In genomic region chr16:33058033-33058432, GRCm38 (mm10) we compare ENCODE assay signal across 9 mouse cellular contexts. TPM values are rescaled to one million over a fixed set of nuclear protein-coding genes. Genes with fewer than 3 reads are reported as not detected.
A peak's percentile ranks its signal among the peaks of the same experiment; 100 is the strongest.
DNase-seq lines count a peak whose midpoint lies in the region; ATAC-seq and TF ChIP-seq lines count a peak whose summit lies in the region.
"Had no signal": no experiment of that assay in that cellular context is flagged by ENCODE, and none has a peak within 500 bp of the region (broad histone marks: within the 10 kb centered on the region; RNA-seq: fewer than 3 reads in every experiment).

No protein-coding gene starts in this region.

- no peak for TF ChIP-seq POLR2A in ES-Bruce4 (IDR thresholded peaks at IDR 0.05; ENCODE audit: insufficient read depth, low read length)

- no peak for ATAC-seq in heart, embryonic 11.5 days (replicated peaks; ENCODE audit: insufficient number of reproducible peaks, low FRiP score, low TSS enrichment)
- ATAC-seq in granulocyte monocyte progenitor cell, adult 5-6 weeks (replicated peaks; ENCODE audit: poor library complexity, severe bottlenecking), result no peak

- TF ChIP-seq CTCF in ES-Bruce4 (IDR thresholded peaks at IDR 0.05; ENCODE audit: low read depth, low read length), result no peak

- TF ChIP-seq EP300 in ES-Bruce4 (IDR thresholded peaks at IDR 0.05; ENCODE audit: insufficient read depth, low read depth, low read length), result no peak

- peak overlapping the region; percentile 94 for H3K4me3 ChIP-seq in heart, embryonic 11.5 days (ENCODE audit: low read depth, low read length)
- H3K4me3 ChIP-seq in ES-Bruce4 (ENCODE audit: low read depth, low read length) (peak overlapping the region; percentile 100), macrophage (ENCODE audit: inconsistent target) (peak overlapping the region; percentile 97; the same call in 1 of the 2 replicates)
- H3K4me3 ChIP-seq in hindbrain, embryonic 10.5 days, result peak overlapping the region; percentile 96

- peak overlapping the region; percentile 54 for H3K9ac ChIP-seq in heart, embryonic 11.5 days (ENCODE audit: low read depth, low read length)
- peak overlapping the region; percentile 96 for H3K9ac ChIP-seq in ES-Bruce4 (ENCODE audit: low read depth, poor library complexity, severe bottlenecking)

- no peaks in the 10 kb centered on the region for H3K9me3 ChIP-seq in heart, embryonic 11.5 days (replicated peaks; ENCODE audit: control insufficient read depth, low read length)
- no peaks in the 10 kb centered on the region for H3K9me3 ChIP-seq in ES-Bruce4 (replicated peaks; ENCODE audit: control insufficient read depth, insufficient read depth, low read length, poor library complexity, severe bottlenecking)
- H3K9me3 ChIP-seq in hindbrain, embryonic 10.5 days, result no peaks in the 10 kb centered on the region

- WGBS in heart, embryonic 11.5 days (ENCODE audit: insufficient replicate concordance), result 84% methylated on average over 16 of the region's 16 CpGs
- 90% methylated on average over 16 of the region's 16 CpGs for WGBS in hindbrain, embryonic 10.5 days
- WGBS in macrophage (ENCODE audit: missing documents), result 93% methylated on average over 16 of the region's 16 CpGs

- no peak for DNase-seq in heart, adult 8-10 months (ENCODE audit: low spot score)
- DNase-seq in hindbrain, embryonic 10.5 days (ENCODE audit: low spot score), result no peak
- DNase-seq in spleen, adult 18-20 months, result no peak
- no peak for DNase-seq in lung, postnatal 25 days (ENCODE audit: low spot score)
- DNase-seq: cerebellum, adult 18-20 months had no signal

- H3K4me1 ChIP-seq in heart, embryonic 11.5 days (ENCODE audit: control insufficient read depth, insufficient read depth, low read length), result peaks cover 11% of the 10 kb centered on the region
- H3K4me1 ChIP-seq in ES-Bruce4 (ENCODE audit: control insufficient read depth, insufficient read depth, low read length), result no peaks in the 10 kb centered on the region
- H3K4me1 ChIP-seq in hindbrain, embryonic 10.5 days (replicated peaks), result peaks cover 38% of the 10 kb centered on the region

- peak overlapping the region; percentile 67 for H3K4me2 ChIP-seq in heart, embryonic 11.5 days

- peaks cover 21% of the 10 kb centered on the region for H3K36me3 ChIP-seq in heart, embryonic 11.5 days (ENCODE audit: control insufficient read depth, insufficient read depth, low read length)
- H3K36me3 ChIP-seq in ES-Bruce4 (ENCODE audit: control insufficient read depth, insufficient read depth, low read length, poor library complexity, severe bottlenecking), result peaks cover 39% of the 10 kb centered on the region
- H3K36me3 ChIP-seq in hindbrain, embryonic 10.5 days, result peaks cover 35% of the 10 kb centered on the region
- H3K36me3 ChIP-seq in macrophage (ENCODE audit: inconsistent target), result peaks cover 30% of the 10 kb centered on the region

- H3K27me3 ChIP-seq in heart, embryonic 11.5 days (ENCODE audit: control insufficient read depth, insufficient read depth, low read length), result no peaks in the 10 kb centered on the region
- no peaks in the 10 kb centered on the region for H3K27me3 ChIP-seq in ES-Bruce4 (ENCODE audit: control insufficient read depth, insufficient read depth, low read length, poor library complexity, severe bottlenecking)
- H3K27me3 ChIP-seq in hindbrain, embryonic 10.5 days (ENCODE audit: insufficient read depth, poor library complexity, severe bottlenecking), result no peaks in the 10 kb centered on the region

- H3K79me2 ChIP-seq in macrophage (ENCODE audit: inconsistent target), result peaks cover 32% of the 10 kb centered on the region

- H3K27ac ChIP-seq in heart, embryonic 11.5 days (ENCODE audit: low read depth, low read length), result no peak overlapping the region
- H3K27ac ChIP-seq in ES-Bruce4 (ENCODE audit: insufficient read depth, low read length) (peak overlapping the region; percentile 57), macrophage (no peak overlapping the region)
- H3K27ac ChIP-seq in hindbrain, embryonic 10.5 days, result no peak overlapping the region

RNA-seq across cellular contexts. Expression of gene Rpl35a, which starts 1.8 kb away (rescaled TPM):
- 744 and 805 TPM in 2 replicates for polyA plus RNA-seq in heart, embryonic 11.5 days (2014; fragmentation: Nextera tagmentation; extraction: Ambion mirVana)
- total RNA-seq in heart, adult 8-10 months (2022), result 100 to 1,000 TPM; 282 to 337 (median 300) TPM
- polyA plus RNA-seq in ES-Bruce4 (2011; ENCODE audit: insufficient read depth, insufficient read length, low read depth, missing spikeins) (1,375 and 1,499 TPM in 2 replicates), macrophage (2018) (621 to 1,326 TPM (median 1,292 TPM) in 3 replicates)
- 860 and 944 TPM in 2 replicates for polyA plus RNA-seq in hindbrain, embryonic 10.5 days (2016; fragmentation: Nextera tagmentation; extraction: Ambion mirVana)
- total RNA-seq in macrophage (2018; cell fraction: chromatin; rRNA removed), result 100 to 1,000 TPM in 1 of 26 experiments, 10 to 100 TPM in 25; 31.1 to 216 (median 55.7) TPM
- total RNA-seq in macrophage (2018; cell fraction: cytosol; rRNA removed), result 100 to 1,000 TPM; 282 to 615 (median 404) TPM
- total RNA-seq in macrophage (2018; cell fraction: nucleus; rRNA removed), result 100 to 1,000 TPM in 3 of 26 experiments, 10 to 100 TPM in 23; 37.4 to 123 (median 71.6) TPM
- total RNA-seq in granulocyte monocyte progenitor cell, adult 5-6 weeks (2014; fragmentation: Nextera tagmentation), result 3,504 and 3,720 TPM in 2 replicates
- 2,270 and 2,292 TPM in 2 replicates for total RNA-seq in granulocyte monocyte progenitor cell, adult 5-6 weeks (2017)

RNA-seq across cellular contexts. Expression of gene Iqcg, which starts 2.0 kb away (rescaled TPM):
- polyA plus RNA-seq in heart, embryonic 11.5 days (2014; fragmentation: Nextera tagmentation; extraction: Ambion mirVana), result 1.7 and 1.9 TPM in 2 replicates
- 1 to 10 TPM in 1 of 4 experiments, under 1 TPM in 3; 0.31 to 1.6 (median 0.45) TPM for total RNA-seq in heart, adult 8-10 months (2022)
- 18.0 and 19.8 TPM in 2 replicates for polyA plus RNA-seq in ES-Bruce4 (2011; ENCODE audit: insufficient read depth, insufficient read length, low read depth, missing spikeins)
- 5.0 and 5.6 TPM in 2 replicates for polyA plus RNA-seq in hindbrain, embryonic 10.5 days (2016; fragmentation: Nextera tagmentation; extraction: Ambion mirVana)
- total RNA-seq in macrophage (2018; cell fraction: chromatin; rRNA removed), result 1 to 10 TPM in 1 of 26 experiments, under 1 TPM in 15, not detected in 10; 0.13 to 1.4 (median 0.41) TPM
- under 1 TPM; 0.12 to 0.85 (median 0.32) TPM for total RNA-seq in macrophage (2018; cell fraction: cytosol; rRNA removed)
- 1 to 10 TPM in 2 of 26 experiments, under 1 TPM in 15, not detected in 9; 0.14 to 2.0 (median 0.32) TPM for total RNA-seq in macrophage (2018; cell fraction: nucleus; rRNA removed)
- 0.40 to 0.43 TPM (median 0.42 TPM) in 3 replicates for polyA plus RNA-seq in macrophage (2018)
- 0.81 TPM in 1 of 2 replicates, not detected in the other for total RNA-seq in granulocyte monocyte progenitor cell, adult 5-6 weeks (2014; fragmentation: Nextera tagmentation)
- total RNA-seq in granulocyte monocyte progenitor cell, adult 5-6 weeks (2017), result 2.4 and 5.6 TPM in 2 replicates

RNA-seq across cellular contexts. Expression of gene Lmln, which starts 4.3 kb away (rescaled TPM):
- 3.3 and 3.6 TPM in 2 replicates for polyA plus RNA-seq in heart, embryonic 11.5 days (2014; fragmentation: Nextera tagmentation; extraction: Ambion mirVana)
- 1 to 10 TPM; 1.5 to 5.4 (median 2.1) TPM for total RNA-seq in heart, adult 8-10 months (2022)
- polyA plus RNA-seq in ES-Bruce4 (2011; ENCODE audit: insufficient read depth, insufficient read length, low read depth, missing spikeins) (3.2 and 5.4 TPM in 2 replicates), macrophage (2018) (1.7 to 3.2 TPM (median 1.9 TPM) in 3 replicates)
- polyA plus RNA-seq in hindbrain, embryonic 10.5 days (2016; fragmentation: Nextera tagmentation; extraction: Ambion mirVana), result 2.3 and 4.7 TPM in 2 replicates
- total RNA-seq in macrophage (2018; cell fraction: chromatin; rRNA removed), result 10 to 100 TPM in 15 of 26 experiments, 1 to 10 TPM in 8, under 1 TPM in 3; 0.33 to 40.0 (median 13.2) TPM
- 1 to 10 TPM in 24 of 26 experiments, under 1 TPM in 2; 0.57 to 5.0 (median 2.7) TPM for total RNA-seq in macrophage (2018; cell fraction: cytosol; rRNA removed)
- total RNA-seq in macrophage (2018; cell fraction: nucleus; rRNA removed), result 10 to 100 TPM in 5 of 26 experiments, 1 to 10 TPM in 21; 1.5 to 14.9 (median 5.4) TPM
- total RNA-seq in granulocyte monocyte progenitor cell, adult 5-6 weeks (2014; fragmentation: Nextera tagmentation), result 3.6 and 8.5 TPM in 2 replicates
- total RNA-seq in granulocyte monocyte progenitor cell, adult 5-6 weeks (2017), result 3.3 and 3.5 TPM in 2 replicates
